Mouse (Mus musculus) bone marrow macrophage, adult 2 months (primary cell): ENCODE data around the gene Olfml3.

Source experiments
- CTCF ChIP-seq: IDR thresholded peaks from 2 replicates; pipeline ENCODE4 v1.5.1; 2012; ENCODE audit warnings: low read depth, mild to moderate bottlenecking, low read length, moderate library complexity
- POLR2A ChIP-seq: IDR thresholded peaks from 2 replicates; pipeline ENCODE4 v1.6.1; 2012; ENCODE audit warnings: mild to moderate bottlenecking, low read depth, low read length, borderline replicate concordance

DNA sequence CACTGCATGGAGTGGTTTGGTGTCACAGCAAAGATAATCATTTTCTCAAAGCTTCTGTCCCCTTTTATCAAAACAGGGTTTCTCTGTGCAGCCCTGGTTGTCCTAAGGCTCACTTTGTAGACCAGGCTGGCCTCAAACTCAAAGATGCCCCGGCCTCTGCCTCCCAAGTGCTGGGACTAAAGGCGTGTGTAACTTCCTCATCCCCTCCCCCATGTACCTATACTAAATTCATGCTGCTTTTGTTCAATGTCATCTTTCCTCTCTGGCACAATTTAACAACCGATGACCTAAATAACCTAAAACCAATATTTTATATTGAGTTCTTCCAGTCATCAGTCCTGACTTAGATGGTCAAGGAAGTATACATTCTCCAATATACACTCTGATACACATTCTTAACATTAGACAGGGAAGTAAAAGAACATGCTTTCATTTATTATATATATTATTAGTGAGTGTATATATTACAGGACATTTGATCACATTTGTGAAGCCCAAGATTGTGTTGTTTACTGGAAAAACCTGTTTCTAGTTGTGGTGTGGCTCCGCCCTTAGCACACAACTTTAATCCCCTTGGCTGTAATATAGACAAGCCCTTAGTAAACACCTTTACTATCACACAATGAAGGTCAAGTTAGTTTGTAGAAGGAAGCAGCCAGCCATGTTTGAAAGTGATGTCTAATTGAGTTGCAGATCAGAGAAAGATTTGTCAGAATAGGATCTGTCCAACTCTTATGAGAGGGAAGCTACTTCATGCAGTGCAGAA lies 45.2 kb upstream of the Olfml3 start:
- TF ChIP-seq POLR2A (no peak), CTCF (no peak)
